Mouse (Mus musculus): ENCODE results near the gene Tmem251.

GRCm38 (mm10) chr12:102782841-102783240 lies 39.3 kb downstream of the Tmem251 start:
- TF ChIP-seq CTCF (IDR thresholded peaks at IDR 0.05; ENCODE audit: control insufficient read depth, insufficient read depth, insufficient read length) (no peak), MAX (IDR thresholded peaks at IDR 0.05) (no peak), FOSL1 (IDR thresholded peaks at IDR 0.05; ENCODE audit: insufficient read depth, low read length, poor library complexity, severe bottlenecking) (no peak), MYOD1 (IDR thresholded peaks at IDR 0.05; ENCODE audit: control insufficient read depth, insufficient read length, low read depth) (no peak), USF1 (IDR thresholded peaks at IDR 0.05; ENCODE audit: low read depth) (no peak), MYOG (IDR thresholded peaks at IDR 0.05; ENCODE audit: control insufficient read depth, extremely low read depth, insufficient read length) (no peak)
